Mouse (Mus musculus) layer of hippocampus, adult 9-11 months (tissue): Measurements from ENCODE around the gene Rag2.

ENCODE experiments used
- DNase-seq: peaks from one replicate; pipeline ENCODE4 v3.0.0; 2022

The Rag2 gene

DNA sequence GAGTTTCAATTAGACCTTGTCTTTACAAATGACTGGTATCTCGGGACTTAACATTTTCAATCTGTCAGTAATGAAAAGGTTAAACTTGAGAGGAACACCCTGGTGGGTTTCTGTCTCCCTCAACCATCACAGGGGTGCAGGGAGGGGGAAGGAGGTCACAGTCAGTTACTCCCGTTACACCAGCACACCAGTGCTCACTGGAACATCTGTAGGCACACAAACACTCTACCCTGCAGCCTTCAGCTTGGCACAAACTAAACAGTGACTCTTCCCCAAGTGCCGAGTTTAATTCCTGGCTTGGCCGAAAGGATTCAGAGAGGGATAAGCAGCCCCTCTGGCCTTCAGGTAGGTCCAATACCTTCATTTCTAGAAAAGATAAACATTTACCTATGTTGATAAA, at the start of gene Rag2:
Rag2 (plus strand) TSS at position 193 of the 400 bp plus-strand sequence.
- no peak for DNase-seq

DNA sequence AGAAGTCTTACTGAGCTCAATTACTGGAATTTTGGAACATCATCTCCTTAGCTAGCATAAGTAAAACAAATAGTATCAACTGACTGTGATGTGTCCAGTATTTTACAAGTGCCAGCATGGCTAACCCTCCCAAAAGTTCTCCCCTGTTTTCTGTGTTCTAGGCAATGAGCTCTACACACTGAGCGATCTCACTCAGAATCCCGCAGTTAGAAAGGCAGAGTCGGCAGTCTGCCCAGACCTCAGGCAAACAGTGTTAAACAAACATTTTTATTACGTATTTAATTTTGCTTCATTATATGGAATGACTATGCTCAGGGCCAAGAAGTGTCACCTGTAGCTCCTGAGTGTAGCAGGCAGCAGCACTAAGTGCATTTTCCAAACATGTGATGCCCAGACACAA, 47.3 kb upstream of the Rag2 start:
- no peak for DNase-seq

DNA sequence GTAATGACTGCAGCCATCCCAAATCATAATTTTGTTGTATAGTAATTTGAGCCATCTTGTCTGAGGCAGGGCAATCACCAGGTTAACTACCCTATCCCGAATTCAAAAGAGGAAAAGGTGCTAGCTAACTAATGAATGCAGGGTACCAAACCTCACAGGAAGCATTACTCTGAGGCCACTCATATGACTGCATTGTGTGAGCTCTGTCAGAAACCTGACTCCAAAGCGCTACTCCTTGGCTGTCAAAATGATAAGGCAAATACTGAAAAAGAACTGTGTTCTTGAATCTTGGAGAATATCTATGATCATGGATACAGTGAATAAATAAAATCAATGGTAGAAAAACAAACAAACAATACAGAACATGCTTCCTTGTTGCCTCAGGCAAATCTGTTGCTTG, 44.5 kb upstream of the Rag2 start:
- DNase-seq: no peak

DNA sequence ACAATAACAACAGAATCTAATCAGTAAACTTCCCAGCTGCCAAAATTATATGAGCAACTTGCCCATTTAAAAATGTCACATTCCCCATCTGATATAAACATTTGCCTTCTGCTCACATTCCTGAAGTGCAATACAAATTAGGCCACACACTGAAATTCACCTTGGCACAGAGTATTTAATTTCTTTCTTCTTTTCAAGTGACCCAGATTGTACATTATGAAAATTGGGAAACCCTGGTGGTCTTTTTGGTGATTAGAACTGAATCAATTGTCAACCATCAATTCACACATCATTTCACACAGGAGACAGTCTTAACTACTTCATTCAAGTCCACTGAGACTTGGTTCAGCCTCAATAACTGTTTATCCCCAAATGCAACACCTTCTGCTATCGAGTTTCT, 44.1 kb upstream of the Rag2 start:
- DNase-seq: no peak

DNA sequence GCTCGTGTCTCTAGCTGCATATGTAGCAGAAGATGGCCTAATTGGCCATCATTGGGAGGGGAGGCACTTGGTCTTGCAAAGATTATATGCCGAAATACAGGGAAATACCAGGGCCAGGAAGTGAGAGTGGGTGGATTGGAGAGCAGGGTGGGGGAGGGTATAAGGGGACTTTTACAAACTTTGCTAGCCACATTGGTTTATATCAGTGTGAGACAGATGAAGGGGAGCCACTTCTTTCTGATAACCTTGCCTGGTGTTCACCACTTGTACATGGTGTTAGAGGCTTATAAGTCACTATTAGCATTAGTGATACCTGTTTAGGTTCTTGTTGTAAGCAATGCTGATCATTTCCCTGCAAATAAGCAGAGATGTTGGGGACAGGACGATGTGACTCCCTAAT, 43.5 kb upstream of the Rag2 start:
- DNase-seq: no peak

DNA sequence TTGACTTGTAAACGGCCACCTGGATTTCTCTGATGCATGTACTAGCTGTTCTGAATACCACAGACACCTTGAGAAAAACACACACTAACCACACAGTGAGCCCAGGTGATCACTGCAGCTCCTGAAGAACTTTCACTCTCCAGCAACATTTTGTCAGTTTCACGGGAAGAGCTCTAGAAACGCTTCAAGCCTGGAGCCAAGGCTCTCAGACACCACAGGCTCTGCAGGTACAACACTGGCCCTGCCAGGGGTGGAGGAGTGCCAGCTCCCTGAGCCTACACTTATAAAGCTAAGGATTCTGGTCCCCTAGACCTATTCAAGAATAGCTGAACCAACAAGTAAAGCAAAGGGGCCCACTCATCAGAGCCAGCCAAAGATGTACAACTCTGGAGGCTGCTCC, 43.1 kb upstream of the Rag2 start:
- no peak for DNase-seq

DNA sequence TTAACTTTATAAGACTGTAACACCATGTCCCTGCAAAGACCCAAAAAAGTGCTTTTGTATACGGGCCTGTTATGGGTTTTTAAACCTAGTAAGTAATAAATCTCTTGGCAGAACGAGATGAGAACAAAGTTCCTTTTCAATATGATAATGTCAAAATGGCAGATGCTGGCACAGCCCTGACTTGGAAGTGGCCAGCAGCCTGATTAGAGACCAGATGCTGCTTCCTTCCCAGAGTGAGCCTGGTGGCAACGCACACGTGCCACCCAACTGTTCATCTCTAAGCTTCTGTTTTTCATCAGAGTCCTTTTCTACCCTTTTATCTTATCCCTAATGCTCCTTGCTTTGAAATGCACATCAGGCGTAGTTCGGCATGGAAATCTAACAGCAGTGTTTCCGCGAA, 33.2 kb upstream of the Rag2 start:
- DNase-seq: no peak

DNA sequence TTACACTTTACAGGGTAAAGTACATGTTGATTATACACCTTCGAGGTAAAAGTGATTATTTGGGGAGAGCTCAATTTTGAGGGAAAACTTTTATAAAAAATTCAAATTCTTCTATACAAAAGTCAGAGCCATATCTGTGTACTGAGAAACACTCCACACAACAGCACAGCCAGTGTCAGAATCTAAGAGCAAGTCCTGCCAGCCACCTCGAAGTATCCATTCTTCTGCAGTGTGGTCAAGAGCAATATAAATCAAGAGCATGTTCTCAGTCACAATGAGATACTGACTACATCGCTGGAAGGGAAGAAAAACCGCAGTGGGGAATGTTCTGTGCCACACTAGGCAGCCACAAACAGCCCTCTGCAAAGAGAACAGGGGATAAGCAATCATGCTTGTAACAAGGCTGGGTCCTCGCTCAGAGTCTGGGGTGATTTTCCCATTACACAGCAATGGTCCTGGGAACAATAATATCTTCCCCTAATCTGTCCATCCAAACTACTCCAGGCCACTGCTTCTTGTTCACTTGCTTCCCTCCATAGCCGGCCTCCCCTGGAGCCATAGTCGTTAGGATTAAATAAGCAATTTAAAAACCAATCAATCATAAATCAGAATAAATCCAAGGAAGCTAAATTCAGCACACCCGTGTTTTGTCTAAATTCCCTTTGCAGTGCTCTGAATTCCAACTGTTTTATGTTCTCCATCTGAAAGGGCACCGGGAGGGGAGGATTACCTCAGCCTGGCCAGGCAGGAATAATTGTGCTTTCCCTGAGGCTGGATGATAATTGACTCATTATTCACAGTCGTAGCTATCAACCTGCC, 32.3 kb upstream of the Rag2 start:
- DNase-seq: no peak

DNA sequence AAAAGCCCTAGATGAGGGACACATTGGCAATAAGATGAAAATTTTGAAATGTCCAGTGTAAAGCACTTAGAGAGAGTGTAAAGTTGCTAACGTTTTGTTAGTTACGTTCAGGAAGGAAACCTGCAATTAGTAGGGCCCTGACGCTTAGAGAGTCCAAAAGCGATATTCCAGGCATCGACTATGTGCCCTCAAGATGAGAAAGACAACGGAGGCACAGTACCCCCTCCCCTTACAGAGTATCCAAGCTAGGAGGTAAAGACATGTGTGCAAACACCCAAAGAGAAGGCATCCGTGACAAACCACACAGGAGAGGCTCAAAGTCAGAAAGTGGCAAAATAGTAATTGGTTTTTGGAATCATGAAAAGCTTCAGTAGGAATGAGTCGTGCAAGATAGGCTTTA, 31.6 kb upstream of the Rag2 start:
- DNase-seq: no peak

DNA sequence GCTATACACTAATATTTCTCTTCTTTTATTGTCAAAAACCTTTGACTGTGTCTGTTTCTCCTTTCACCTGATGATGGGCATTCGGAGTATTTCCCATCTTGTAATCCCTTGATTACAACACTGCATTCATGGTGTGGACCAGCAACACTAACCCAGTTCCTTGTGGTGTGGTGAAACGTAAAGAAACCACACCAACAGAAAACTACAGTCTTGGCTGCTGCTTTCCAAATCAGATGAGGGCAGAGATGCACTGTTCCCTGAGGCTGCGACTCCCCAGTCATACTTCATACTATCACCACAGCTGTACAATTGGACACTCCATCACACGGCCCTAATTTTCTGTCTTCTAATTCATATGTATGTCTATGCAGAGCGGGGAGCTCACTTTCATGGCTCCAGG, 29.8 kb upstream of the Rag2 start:
- no peak for DNase-seq

DNA sequence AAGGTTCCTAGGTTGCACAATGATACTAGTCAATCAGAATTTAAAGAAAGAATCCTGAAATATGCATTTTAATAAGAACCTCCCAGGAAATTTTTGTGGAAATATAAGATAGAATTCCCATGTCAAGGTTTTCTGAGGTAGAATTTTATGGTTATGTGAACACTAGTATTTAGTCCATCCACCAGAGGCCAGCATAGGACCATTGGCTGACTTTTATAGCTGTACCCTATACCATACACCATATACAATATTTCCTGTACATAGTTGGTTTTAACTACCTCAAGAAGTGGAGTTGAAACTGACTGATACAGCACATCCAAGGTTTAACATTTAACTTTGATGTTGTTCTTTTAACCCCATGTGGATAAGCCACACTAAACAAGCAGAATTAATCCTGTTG, 27.3 kb upstream of the Rag2 start:
- no peak for DNase-seq

DNA sequence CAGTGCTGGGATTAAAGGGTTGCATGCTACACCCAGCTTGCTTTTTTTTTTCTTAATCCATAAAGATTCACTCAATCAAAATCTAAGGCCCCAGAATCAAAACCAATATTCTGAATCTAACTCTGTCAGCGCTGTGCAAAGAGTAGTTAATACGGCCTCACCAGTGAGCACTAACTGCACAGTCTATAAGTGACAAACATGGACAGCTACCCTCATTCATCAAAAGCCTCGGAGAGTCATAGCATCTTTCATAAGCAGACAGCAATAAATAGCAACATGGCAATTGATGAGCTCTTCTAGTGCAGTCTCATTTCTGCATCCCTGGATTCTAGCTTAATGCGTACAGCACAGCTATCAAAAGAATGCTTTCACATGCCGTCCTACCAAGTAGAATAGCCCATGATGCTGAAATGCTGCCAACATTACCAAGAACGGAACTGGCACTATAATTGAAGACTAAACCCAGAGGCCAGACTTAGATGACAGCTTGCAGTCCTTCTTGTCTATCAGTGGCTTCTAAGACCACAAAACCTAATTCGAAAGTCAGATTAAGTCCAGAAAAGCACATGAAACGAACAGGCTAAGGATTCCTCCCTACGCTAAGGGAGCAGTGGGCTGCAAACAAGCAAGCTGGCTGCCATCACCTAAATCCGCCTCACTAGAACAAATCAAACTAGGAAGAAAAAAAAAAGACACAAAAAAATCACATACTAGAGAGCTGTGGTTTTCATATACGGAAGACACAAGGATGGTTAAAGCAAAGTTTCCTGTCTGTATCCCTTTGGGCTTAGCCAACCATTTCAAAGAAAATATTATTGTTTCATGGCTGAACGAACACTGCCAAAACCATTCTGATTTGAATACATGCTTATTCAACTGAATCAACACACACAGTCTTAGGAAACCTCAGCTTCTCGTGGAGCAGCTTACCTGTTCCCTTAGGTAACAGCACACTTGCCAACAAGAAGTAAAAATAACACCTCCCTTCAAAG, 26.0 kb upstream of the Rag2 start:
- DNase-seq: peak; percentile 15

DNA sequence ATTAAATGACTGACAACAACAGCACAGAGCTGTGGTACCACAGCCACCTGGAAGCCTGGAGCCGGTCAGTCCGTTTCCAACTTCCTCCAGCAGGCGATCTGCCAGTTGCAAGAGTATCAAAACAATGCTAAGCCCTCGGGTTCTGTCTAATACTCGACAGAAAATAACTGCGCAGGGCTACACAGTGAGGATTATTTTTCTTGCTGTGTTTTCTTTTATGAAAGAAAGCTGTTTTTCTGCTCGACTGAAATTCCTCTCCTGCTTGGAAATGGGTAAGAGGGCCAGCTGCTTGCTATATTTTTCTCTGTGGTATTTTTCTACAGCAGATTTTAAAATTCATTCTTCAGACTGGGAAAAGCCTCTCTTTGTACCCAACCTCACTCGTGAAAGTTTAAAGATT, 23.8 kb upstream of the Rag2 start:
- no peak for DNase-seq

DNA sequence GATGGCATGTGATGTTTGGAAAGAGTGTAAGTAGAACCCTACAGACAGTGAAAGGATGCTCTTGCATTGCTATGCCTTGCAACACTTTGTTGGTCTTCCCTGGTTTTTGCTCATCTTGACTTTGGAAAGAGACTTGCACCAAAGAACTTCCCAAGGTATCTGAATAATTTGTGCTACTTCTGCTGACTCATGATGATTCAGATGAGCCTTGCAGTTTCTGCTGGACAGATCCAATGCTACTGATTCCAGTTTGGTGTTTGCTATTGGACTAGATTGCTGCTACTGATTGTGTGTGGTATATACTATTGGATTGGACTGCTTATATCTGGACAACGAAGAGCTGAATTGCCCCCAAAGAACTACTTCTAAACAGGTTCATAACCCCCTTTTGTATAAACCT, 21.4 kb upstream of the Rag2 start:
- no peak for DNase-seq

DNA sequence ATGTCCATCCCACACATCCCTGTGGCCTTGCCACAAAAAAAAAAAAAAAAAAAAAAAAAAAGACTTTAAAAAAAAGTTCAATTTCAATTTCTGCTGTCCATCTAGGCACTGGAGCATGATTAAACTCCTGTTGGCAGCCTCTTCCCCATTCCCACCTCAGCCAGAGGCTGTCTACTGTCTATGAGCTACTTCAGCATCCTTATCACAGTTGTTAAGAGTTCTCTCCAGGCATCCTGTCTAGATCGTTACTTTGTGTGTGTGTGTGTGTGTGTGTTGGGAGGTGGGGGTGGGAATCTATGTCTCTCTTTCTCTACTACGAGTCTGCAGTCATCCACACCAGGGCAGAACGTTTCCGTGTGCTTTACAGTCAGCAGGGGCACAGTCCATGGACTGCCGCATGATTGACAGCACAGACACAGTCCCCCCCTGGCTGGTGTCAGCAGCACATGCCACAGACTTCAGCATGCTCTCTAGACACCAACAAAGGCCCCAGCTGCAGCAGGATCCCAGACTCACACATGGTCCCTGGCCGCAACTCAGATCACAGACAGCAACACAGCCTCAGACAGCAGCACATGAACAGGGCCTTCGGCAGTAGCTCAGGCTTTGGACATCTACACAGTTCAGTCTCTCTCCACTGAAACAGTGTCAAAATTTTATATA, 16.2 kb upstream of the Rag2 start:
- DNase-seq: no peak

DNA sequence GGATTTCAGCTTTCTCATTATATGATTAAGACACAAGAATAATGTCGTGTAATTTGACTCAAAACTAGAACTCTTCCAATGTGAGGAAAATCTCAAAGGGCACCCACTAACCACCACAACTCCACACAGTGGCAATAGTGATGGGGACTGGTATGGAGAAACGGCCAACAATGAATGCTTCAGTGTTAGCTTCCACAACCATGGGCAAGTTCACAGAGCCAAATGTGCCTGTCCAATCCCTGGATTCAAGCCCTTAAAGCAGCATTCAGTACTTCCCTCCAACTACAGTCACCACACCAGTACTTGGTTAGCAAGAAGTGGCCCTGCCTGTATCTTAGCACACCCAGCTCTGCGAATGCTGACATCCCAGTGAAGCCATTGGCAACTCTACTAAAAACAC, 13.7 kb upstream of the Rag2 start:
- DNase-seq: no peak

DNA sequence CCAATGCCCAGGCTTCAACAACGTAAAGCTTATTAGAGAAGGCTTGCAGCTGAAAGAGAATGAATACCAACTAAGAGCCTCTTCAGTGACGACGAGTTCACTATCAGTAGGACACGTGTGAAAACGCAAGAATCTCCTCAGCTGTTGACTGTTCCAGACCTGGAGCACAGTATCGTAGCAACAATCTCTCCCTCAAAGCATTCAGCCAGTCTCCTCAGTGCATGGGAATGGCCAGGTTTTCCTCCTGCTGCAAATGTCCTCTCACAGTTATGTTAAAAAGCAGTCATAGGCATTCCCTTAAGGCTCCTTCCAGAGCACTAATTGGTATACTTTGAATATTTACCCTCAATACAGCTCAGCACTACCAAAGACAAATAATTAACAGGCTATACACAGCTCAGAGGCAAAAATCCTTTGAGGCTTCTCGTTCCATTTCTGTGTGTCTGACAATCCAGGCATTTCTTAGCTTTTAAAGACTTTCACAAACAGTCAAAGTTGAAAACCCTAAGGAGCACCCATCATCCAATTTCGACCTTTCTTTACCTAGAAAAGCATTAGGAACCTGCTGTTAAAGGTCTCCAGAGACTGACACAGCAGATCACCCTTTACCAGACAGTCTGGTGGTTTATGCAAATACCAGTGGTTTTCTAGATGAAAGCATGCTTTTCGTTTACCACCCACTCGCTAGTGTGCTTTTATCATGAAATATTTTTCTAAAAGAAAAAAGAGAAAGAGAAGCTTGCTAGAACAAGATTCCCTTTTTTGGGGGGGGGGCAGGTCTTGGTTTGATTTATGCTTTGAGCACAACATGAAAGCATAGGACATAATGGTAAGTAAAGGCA, 8.8 kb upstream of the Rag2 start:
- no peak for DNase-seq

DNA sequence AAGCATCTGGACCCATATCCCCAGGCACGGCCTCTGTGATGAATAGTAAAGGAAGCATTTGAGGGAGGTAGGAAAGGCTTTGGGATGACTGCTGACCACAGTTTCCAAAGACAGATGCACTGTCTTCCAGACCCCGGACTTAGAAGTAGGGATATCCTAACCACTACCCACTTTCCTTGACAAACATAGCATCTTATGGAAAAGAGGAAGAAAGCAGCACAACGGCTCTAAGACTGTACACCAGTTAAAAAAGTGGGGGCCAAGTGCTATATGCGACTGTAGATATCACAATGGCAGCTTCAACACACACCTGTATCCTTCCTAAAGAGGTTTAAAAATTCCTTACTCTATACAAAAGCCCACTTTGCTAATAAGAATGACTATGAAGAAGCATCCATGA, 6.1 kb upstream of the Rag2 start:
- no peak for DNase-seq

DNA sequence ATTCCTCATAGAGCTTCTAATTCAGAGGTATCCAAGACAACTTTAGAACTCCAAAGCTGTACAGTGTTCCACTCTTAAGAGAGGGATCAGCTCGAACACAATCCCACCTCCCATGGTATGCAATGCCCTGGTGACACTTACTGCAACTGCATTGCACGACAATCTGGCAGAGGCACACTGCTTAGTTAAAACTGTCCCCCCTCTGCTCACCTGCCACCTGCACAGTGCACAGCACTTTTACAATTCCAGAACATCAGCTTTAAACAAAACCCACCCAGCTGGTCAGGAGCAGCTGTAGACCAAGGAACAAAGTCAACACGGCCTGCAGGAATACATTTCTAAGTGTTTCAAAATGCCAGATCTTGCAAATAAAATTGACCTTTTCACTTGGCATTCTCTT, 3.6 kb upstream of the Rag2 start:
- no peak for DNase-seq

DNA sequence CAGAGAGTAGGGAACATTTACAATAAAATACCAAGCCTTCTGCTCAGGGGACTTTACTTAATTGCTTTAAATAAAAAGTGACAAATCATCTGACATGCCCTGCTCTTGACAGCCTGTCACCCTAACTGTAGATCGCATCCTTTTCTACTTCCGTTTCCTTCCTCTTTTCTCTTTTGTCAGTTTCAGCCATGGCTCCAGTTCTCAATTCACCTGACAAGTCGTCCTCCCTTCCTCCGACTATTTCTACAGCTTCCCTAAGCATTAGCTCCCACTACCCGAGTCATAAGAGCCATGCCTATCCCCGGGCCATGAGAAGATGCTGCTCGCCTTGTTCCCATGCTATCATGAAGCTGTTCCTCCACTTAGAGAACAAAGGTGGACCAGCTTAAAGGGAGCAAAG, 2.9 kb upstream of the Rag2 start:
- no peak for DNase-seq

DNA sequence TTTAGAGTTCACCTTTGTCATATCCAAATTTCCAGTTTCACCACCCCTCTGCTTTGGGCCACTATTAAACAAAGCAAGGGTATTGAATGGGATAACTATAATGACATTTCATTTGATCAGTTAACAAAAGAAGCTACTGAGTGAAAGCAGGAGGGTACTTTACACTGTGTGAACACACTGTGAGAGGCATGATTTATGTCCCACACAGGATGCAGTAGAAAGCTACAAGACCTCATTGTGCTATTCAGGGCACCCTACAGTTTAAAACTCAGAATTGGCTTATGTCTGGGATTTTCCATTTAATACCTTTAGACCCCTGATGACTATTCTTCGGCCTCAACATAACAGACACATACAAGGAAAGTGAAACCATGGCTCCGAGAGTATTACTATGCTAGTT, 1.5 kb upstream of the Rag2 start:
- DNase-seq: no peak

DNA sequence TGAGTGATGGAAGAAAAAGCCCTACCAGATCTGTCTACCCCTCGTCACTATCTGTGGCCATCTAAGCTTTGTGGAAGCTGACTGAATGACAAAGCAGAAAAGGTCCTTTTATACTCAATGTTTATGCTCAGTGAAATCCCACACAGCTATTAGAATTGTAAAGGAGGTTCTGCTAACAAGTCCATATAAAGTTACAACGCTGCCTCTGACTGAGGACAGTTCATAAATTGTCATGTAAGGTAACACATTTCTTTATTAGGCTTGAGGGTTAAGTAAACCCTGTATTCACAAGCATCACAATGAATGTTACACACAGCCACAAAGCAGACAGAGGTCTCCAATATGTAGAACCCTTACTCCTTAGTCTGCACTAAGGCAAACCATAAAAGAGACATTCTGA, 507 bp upstream of the Rag2 start:
- no peak for DNase-seq

DNA sequence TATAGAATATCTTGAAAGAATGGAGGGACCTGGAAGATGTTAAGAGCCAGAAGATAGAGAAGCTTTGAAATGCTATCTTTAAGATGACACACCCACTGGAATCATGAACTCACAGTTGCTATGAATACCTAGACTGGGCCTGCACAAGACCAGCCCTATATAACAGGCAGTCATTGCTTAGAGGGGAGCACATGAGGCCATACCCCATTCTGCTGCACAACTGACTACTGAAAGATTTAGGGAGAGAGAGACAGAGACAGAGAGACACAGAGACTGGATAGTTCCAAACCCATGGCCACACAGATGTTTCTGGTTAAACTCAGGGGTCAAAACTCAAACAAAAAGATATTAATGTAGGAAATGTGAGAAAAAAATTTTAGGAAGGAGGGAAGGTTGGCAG, 2.7 kb downstream of the Rag2 start:
- no peak for DNase-seq
